Mouse (Mus musculus): ENCODE data around the gene Ksr1.

The Ksr1 gene

DNA sequence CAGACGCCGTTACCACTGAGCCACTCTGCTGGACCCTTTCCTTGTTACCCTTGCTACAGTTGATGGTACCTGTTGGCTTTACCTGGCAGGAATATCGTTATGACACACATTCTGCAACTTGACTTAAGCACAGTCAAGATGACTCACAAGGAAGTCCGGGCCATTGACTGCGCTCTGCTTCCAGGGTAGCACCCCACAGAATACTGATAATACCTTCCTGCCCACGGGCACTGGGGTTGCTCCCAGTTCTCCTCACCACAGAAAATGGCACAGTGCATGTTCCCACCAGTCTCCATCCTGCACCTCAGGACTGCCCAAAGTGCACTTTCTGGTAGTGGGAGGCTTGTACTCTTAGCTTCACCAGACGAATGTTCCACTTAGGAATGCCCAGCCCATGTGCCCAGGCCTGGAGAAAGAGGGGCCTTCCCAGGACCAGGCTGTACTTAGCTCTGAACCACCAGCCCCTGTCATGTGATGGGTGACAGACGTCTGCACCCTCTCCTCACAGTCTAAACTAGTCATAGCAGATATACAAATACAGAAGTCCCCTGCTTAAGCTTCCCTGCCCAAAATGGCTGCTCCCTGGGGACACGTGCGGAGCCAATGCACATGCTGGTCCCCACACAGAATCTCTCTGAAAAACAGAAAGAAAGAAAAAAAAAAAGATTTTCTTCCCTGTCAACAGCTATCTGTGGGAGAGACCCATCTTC lies 52.1 kb downstream of the Ksr1 start:
- DNase-seq (ENCODE audit: low spot score in 2 of 2) = peak in 1 of 2 experiments; percentile 56

DNA sequence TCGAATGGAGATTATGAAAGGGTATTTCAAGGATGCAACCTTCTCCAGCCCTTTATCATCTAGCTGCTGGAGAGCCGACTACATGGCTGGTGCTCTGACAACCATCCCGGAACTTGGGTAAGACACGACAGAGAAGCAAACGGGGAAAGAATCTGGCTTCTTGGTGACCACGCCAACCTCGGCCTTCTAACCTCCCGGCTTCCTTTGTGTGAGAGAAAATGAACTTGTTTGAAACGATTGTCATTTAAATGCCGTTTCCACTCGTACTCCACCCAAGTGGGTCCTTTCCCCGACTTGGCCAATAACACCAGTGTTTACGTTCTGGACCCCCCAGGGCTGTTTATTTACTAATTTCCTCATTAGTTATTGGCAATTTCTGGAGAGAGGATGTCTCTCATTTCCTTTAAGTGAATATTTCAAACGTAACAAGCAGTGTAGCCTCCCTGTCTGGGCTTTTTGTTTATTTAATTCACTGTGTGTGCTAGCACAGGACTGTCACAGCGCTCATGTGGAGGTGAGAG lies 52.8 kb downstream of the Ksr1 start:
- DNase-seq (ENCODE audit: low spot score in 2 of 2) = no peak

DNA sequence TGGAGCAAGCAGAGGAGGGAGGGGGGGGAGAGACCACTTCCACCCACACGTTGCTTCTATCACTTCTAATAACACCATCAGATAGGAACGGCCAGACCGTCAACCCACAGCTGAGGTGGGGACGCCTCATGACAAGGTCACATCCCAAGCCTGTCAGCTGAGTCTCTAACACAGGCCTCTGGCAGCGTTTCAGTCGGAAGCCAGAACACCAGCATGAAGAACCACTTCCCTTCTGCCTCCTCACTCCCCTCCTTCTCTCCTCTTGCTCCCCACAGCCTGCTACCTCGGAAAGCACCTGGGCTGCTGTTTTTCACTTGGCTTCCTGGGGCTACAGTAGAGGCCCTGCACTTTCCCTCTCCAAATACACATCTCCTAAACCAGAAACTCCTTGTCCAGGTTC lies 53.4 kb downstream of the Ksr1 start:
- no peak for DNase-seq (ENCODE audit: low spot score in 2 of 2)

DNA sequence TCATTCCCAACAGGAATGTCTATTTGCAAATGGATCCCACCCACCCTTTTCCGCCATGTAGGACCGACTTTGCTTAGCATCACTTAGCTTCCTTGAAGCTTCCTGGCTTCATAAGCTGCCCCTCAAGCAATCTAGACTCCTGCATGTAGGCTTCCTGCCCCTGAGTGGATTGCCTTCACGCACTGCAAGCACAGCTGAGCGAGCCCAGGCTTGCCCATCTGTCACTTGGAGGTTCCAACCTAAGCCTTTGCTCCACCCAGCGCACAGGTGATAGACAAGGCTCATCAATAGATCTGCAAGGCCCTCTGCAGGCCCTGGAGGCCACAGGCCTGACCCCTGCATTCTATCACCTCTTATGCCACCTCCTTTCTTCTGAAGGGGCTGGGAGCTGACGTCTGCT lies 54.0 kb downstream of the Ksr1 start:
- no peak for DNase-seq (ENCODE audit: low spot score in 2 of 2)

DNA sequence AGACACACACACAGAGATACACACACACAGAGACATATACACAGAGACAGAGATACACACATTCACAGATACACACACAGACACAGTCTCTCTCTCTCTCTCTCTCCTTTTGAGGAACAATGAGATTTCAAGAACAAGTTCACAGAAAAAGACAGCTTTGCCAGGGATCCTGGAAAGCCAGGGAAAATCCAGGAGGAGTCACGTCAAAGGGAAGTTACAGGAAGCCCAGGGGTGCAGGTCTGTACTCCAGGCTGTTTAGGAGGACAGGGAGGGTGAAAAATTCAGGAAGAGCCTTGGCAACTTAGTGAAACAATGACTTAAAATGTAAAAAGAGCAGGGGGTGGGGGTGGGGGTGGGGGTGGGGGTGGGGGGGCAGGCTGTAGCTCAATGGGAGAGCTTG lies 56.5 kb downstream of the Ksr1 start:
- no peak for DNase-seq (ENCODE audit: low spot score in 2 of 2)

DNA sequence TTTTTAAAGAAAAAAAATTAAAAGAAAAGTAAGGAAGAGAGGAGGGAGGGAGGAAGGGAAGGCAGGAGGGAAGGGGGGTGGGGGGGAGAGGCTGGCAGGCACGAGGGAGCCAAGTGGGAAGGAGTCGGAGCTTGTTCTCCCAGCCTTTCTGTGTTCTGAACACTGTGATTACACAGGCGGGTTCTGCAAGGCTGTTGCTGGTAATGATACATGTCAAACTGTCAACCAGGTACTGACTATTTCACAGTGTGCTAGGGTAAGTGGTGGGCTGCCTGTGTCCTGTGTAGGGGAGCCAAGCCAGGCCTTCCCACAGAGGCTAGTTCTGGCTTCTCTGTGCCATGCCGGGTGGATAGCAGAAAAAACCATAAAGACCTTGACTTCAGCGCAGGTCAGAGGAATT lies 57.2 kb downstream of the Ksr1 start:
- DNase-seq (ENCODE audit: low spot score in 2 of 2) = no peak

DNA sequence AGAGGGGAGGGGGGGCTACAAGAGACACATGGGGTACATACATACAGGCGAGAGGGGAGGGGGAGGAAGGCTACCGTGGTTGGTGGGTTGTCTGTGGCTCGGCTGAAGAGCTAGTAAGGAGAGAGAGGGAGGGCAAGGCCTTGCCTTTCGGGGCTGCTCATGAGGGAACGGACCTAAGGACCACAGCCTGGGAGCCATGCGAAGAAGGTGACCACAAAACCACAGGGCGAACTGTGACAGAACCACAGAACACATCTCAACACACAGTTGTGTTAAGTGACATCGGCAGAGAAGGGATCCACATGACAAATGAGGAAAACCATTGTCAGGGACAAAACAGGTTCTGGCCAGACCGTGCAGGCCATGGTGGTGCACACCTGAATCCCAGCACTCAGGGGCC lies 57.9 kb downstream of the Ksr1 start:
- no peak for DNase-seq (ENCODE audit: low spot score in 2 of 2)

DNA sequence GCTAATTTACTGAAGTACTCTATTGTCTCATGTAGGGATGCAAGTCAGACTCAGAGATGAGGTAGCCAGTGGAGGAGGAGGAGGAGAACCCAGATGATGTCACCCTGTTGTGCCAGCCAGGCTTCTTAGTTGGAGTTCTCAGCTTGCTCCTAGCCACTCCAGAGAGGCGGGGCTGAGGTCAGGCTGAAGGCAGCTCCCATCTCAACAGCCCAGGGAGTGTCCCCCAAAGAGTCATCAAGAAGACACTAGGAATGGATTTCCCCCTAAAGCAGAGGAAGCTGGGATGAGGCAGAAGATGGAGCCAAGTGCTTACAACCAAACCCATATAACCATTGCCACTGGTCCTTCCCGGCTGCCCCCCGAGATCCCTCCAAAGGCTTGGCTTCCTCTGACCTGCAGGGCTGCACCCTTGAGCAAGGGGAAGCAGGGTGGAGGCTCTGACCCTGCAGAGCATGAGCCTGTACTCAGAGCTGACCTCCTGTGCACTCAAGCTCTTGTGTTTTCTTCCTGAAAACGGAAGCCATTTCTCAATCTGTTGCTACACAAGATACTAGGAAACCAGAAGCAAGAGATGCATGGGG lies 58.4 kb downstream of the Ksr1 start:
- DNase-seq (ENCODE audit: low spot score in 2 of 2) = no peak

DNA sequence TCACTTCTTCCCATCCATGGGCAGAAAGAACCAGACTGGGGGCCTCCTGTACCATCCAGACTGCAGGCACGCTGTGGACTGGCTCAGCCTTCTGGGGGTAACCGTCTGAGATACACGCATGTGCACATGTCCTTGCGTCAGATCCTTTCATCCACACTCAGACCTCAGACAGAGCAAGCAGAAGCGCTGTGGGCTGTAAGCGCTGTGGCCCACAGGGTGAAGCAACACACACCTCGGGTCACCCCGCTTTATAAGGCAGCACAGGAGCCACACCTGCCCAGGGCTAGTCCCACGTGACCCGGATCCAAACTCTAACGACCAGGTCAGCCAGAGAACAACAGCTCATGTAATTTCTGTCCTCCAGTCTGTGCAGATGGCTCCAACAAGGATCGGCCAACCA lies 59.4 kb downstream of the Ksr1 start:
- no peak for DNase-seq (ENCODE audit: low spot score in 2 of 2)

DNA sequence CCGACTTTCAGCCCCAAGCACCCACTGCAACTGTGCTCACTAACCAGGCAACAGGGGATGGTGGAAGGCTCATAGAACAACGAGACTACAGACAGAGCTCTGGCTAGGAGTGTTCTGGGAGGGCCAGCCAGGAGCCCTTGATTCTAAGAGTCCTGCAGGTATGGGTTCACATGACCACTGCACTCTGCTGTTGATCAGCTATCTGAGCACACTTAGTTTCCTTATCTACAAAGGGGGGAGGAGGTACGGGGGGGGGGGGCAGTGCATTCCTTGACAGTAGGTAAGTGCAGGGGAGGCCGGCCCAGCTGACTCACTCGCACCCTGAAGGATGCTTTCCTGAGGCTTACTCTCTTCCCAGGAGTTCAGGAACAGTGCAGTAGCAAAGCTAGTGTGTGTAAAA lies 61.1 kb downstream of the Ksr1 start:
- no peak for DNase-seq (ENCODE audit: low spot score in 2 of 2)

DNA sequence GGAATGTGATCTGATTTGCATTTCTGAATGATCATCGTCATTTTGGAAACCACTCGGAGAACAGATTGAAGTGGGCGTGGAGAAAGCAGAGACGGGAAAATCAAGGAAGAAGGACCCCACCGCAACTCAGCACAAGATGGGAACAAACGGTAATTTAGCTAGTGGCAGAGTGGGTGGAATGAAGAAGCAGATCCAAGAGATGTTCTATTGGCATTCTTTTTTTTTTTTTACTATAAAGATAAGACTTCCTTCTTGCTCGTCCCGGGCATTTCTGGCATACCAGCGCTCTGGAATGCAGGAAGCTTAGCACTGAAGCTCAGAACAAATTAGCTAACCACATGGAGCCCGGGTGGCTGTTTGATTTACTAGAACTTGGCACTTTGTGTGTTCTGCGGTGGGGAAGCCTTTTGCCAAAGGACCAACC lies 63.2 kb downstream of the Ksr1 start:
- no peak for DNase-seq (ENCODE audit: low spot score in 2 of 2)

DNA sequence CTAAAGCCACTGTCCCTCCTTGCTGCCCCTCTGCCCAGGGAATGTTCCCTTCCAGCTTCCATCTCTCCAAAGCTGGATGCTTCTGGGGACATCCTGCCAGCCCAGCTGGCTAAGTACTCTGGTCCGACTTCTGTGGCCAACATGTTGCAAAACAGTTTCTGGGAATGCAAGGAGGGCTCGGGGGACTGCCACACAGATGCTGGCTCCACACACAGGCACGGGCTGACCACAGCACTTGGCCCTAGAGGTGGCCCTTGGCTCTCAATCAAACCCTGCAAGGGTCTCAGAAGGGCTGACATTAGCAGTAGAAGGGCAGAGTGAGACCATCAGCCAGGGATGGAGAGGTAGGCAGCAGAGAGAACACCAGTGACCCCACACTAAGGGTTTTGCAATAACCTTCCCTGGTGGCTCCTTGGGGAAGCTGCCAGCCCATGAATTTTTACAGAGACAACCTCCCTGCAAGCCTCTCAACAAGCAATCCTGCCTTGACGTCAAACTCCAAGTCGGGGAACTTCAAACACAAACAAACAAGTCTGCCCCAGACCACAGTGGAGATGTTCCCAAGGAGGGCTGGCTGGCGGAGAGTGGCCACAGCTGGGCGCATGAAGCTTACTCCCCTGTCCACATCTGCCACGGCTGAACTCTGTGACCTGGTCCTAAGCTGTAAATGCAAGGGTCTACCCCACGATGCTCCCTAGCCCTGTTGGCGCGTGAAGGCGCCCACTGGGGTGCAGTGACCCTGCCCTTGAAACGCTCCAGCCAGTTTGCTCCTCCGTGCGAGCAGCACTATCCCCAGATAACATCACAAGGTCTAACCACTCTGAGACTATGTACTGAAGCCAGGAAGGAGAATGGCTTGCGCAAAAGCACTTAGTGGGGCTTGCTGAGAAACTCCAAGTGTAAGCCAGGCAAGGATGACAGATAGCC lies 65.0 kb downstream of the Ksr1 start:
- no peak for DNase-seq (ENCODE audit: low spot score in 2 of 2)

DNA sequence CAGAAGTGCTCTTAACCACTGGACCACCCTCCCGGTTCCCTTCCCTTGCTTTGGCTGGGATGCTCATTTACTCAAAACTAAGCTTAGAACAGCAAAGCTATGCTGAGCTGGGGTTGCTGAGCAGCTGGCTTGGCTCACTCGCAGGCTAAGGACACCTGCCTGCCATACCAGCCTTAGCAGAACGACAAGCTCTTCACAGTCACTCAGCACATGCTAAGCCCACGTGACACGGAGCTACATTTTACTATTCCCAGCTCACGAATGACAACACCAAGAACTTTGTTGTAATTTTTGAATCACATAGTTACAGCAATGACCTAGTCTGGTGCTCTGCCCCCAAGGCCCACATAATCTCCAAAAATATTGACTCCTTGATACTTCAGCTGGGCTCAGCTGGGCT lies 66.1 kb downstream of the Ksr1 start:
- no peak for DNase-seq (ENCODE audit: low spot score in 2 of 2)

DNA sequence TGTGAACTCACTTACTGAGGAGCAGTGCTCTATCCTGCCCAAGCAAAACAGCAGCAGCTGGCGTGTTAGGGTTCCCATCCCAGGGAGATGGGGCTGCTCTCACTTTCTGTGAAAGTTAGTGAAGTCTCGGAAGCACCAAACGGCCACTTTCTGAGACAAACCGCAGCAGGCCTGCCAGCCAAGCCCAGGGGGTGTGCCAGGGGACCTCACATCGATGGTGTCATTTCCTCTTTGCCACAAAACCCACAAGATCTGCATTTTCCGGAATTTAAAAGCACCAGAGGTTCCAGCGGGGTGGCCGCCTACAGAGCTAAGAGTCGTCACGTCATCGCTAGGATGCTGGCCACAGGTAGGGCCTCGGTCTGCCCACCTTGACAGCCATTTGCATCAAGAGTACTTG lies 69.7 kb downstream of the Ksr1 start:
- DNase-seq (ENCODE audit: low spot score in 2 of 2) = peak in 1 of 2 experiments; percentile 64

DNA sequence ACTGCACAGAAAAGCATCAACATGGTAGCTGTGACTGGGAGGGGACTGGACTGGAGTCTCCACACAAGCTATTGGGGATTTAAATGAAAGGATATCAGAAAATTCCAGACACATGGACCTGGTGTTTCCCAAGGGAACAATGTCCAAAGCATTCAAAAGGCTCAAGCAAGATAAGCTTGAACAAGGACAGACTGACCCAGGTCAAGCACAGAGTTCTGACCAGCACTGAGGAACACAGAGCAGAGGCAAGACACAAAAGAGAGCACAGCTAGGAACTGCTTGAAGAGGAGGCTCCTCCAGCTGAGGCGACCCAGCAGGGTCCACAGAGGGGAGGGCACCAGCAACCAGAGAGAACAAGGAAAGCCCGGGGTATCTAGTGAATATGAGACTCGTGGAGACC lies 71.2 kb downstream of the Ksr1 start:
- DNase-seq (ENCODE audit: low spot score in 2 of 2) = no peak

DNA sequence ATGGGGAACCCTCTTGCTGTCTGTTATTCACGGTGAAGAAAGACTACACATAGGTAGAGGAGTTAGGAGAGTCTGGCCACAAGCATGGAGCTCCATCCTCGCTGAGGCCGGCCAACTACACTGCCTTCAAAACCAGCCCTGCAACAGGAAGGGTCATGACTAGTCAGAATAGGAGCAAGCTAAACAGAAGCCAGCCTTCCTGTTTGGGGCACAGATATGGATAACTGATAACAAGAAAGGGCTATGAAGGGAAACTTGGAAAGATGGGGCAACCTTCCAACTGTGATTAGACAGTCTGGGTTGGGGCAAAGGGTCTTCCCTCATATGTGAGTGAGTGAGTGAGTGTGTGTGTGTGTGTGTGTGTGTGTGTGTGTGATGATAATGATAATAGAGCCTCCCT lies 71.6 kb downstream of the Ksr1 start:
- no peak for DNase-seq (ENCODE audit: low spot score in 2 of 2)

DNA sequence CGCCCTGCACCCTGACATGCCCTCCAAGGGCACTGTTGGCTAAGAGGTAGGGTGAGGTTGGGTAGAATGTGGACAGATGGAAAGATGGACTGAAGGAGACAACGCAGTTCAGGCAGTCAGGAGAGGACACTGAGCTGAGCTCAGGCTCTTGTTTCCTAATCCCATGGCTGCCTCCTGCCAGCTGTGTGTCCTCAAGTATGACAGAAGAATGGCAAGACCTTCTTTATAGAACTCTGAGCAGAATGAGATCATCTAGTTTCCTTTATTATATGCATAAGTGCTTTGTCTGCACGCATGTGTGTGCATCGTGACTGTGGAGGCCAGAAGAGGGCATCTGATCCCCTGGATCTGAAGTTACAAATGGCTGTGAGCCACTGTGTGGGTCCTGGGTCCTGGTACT lies 72.6 kb downstream of the Ksr1 start:
- no peak for DNase-seq (ENCODE audit: low spot score in 2 of 2)

DNA sequence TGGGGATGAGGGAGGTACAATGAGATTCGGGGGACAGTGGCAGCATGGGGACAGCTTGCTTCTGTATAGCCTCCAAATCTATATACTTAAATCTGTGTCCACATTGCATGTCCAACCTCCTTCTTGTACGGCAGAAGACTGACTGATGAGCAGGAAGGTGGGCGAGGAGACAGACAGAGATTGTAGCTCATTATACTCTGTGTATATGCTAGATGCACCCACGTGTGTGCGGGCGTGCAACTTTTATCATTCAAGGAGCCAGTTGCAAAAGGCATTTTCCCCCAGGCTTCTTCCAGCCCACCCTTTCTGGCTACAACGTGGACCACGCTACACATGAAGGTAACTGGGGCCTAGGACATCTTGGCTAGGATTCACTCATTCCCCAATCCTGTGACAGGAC lies 74.1 kb downstream of the Ksr1 start:
- DNase-seq (ENCODE audit: low spot score in 2 of 2) = no peak

DNA sequence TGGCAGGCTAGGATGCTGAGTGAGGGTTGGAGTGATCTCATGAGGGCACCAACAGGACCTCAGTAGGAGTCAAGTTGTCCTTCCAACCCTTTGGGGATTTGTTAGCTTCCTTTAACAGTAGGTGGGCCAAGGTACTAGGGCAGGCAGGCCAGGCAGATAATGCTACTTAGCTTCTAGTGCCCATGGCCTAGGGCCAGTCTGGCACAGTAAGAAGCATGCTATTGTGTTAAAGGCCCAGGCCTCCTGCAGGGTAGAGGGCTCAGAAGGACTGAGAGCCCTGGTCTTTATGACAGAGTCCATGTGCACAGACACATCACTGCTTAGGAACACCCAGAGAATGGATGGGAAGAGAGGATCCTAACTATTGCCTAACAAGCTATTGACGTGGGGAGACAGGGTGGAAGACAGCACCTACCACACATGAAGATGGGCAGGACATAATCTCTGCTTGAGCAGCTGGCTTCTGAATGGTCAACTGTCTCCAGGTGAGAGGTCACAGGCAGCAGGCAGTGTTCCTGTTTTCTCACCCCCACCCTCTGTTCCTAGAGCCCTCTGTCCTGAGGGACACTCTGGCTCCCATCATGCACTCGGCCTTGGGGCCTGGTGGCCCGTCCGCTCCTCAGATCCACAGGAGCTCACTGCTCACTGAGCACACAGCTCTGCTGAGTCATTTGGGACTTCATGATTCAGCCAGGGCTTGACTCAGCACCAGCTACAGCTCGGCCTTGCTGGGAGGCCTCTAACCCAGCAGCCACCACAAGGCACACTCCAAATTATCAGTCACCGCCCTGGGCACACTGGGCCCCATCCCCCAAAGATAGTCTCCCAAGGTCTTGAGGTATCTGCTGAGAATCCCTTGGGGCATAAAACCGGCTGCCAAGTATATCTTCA lies 74.9 kb downstream of the Ksr1 start:
- peak; percentile 39 to 54 for DNase-seq (ENCODE audit: low spot score in 2 of 2)

DNA sequence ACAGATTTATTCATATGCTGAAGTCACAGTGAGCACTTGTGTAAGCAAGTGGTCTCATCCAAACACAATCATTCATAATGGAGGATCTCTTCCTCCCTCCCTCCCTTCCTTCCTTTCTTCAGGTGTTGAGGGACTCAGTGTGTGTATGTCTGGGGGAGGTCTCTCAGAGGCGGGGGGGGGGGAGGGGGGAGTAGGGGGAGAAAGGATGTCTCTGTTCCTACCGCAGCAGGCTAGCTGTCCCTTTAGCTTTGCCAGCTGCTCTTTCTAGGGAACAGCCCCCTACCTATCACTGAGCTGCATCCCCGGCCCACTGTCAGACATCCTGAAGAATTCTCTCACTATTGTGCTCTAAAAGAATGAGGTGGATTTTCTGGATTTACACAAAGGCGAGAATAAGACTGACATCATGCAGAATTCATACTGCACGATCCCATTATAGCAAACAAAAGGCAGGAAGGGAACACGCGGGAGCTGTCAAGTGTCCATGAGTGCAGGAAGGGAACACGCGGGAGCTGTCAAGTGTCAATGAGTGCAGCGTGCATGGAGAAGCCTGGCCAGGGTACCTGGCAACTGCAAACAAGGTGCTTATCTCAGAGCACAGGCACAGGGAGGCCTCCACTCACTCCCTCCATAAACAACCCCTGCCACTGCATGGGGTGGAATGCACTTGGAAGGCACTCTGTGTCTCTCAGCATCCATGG lies 76.6 kb downstream of the Ksr1 start:
- no peak for DNase-seq (ENCODE audit: low spot score in 2 of 2)

DNA sequence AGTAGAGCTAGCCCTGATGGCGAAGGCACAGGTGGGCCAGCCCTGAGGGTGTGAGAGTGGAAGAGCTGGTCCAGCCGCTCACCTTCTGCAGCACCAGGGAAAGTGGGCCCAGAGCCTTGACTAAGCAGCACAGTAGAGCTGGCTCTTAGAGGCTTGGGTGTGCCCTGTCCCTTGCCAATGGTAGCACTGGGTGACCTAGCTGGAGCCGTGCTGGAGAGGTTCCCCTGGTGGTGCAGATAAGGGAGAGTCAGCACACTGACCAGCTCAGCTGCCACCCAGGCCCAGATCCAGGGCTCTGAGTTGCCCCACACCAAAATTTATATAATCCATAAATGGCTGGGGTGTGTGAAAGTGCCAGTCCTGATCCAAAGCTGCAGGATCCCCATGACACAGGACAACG lies 79.0 kb downstream of the Ksr1 start:
- no peak for DNase-seq (ENCODE audit: low spot score in 2 of 2)
